Mouse (Mus musculus) cerebellum, adult 2 months (tissue): ENCODE measurements around the gene Nnmt.

Source experiments
- CTCF ChIP-seq: fragments of 200-500 bp; IDR thresholded peaks from 2 replicates; pipeline ENCODE4 v1.5.1; 2011; ENCODE audit warnings: low read depth, mild to moderate bottlenecking, control low read depth, low read length, moderate library complexity, borderline replicate concordance; ENCODE audit not compliant: insufficient read depth
- POLR2A ChIP-seq: fragments of 200-500 bp; IDR thresholded peaks from 2 replicates; pipeline ENCODE4 v1.6.1; 2011; ENCODE audit warnings: low read length, control low read depth, borderline replicate concordance; ENCODE audit not compliant: insufficient read depth

DNA sequence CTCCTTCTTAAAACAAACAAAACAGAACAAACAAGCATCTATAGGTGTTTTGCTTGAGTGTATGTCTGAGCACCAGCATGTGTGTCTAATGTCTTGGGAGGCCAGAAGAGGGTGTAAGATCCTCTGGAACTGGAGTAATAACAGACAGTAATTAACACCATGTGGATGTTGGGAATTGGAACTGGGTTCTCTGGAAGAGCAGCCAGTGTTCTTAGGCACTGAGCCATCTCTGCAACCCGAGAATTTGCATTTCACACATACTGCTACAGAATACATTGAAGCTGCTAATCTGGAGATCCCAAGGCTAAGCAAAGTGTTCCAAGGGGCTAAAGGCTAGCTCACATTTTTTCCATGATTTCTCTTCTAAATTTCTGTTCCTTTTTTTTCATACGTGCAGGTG, 4.9 kb downstream of the Nnmt start:
- no peak for TF ChIP-seq CTCF
- no peak for TF ChIP-seq POLR2A
